Mouse (Mus musculus) hindbrain, embryonic 11.5 days (tissue): Measurements from ENCODE around the gene Barhl2. TPM values are rescaled to one million over a fixed set of nuclear protein-coding genes. Genes with fewer than 3 reads are reported as not detected.

Experiments
- ATAC-seq: fragments of 200-750 bp; cut with Nextera tagmentation; 2 replicates; pipeline ENCODE4 v1.8.0; 2017; ENCODE audit warnings: mild to moderate bottlenecking, moderate TSS enrichment, moderate library complexity; ENCODE audit not compliant: low FRiP score
- DNase-seq: peaks from one replicate; pipeline ENCODE4 v3.0.0-alpha.2; 2015; ENCODE audit warnings: low spot score
- H3K27ac ChIP-seq: fragments of 300-500 bp; sonication (generic); 2 replicates; pipeline ENCODE4 v1.5.1; 2014; ENCODE audit warnings: mild to moderate bottlenecking, low read depth, low read length
- H3K27me3 ChIP-seq: fragments of 300-500 bp; sonication (generic); 2 replicates; pipeline ENCODE4 v1.6.1; 2014; ENCODE audit warnings: mild to moderate bottlenecking, low read length, moderate library complexity, mixed read lengths; ENCODE audit not compliant: control insufficient read depth, insufficient read depth
- H3K36me3 ChIP-seq: fragments of 300-500 bp; sonication (generic); 2 replicates; pipeline ENCODE4 v1.6.1; 2014; ENCODE audit warnings: mild to moderate bottlenecking, low read length, moderate library complexity, mixed read lengths; ENCODE audit not compliant: control insufficient read depth, insufficient read depth
- H3K4me1 ChIP-seq: fragments of 300-500 bp; sonication (generic); replicated peaks from 2 replicates; pipeline ENCODE4 v1.6.1; 2014; ENCODE audit warnings: low read length, mixed read lengths; ENCODE audit not compliant: control insufficient read depth, insufficient read depth
- H3K4me2 ChIP-seq: fragments of 300-500 bp; sonication (generic); replicated peaks from 2 replicates; pipeline ENCODE4 v1.6.1; 2014; ENCODE audit warnings: mild to moderate bottlenecking, low read depth, low read length
- H3K4me3 ChIP-seq: fragments of 300-500 bp; sonication (generic); 2 replicates; pipeline ENCODE4 v1.5.1; 2014; ENCODE audit warnings: low read depth, low read length
- H3K9ac ChIP-seq: fragments of 300-500 bp; sonication (generic); 2 replicates; pipeline ENCODE4 v1.6.1; 2014; ENCODE audit warnings: low read depth, low read length
- H3K9me3 ChIP-seq: fragments of 300-500 bp; sonication (generic); 2 replicates; pipeline ENCODE4 v1.6.1; 2016; ENCODE audit warnings: low read length; ENCODE audit not compliant: control insufficient read depth
- WGBS: fragments of 180-500 bp; shearing (Covaris S2); extraction: QIAGEN DNeasy Blood & Tissue Kit; methylation state at CpG from one replicate; pipeline ENCODE4 v1.1.7; 2014; 5-methylcytosine and 5-hydroxymethylcytosine counted together
- polyA plus RNA-seq: library from polyadenylated mRNA; unstranded; fragments of >200 nt; fragmentation: Nextera tagmentation; extraction: Ambion mirVana; gene quantifications from 2 replicates; pipeline ENCODE4 v1.2.1, GENCODE M21; 2014

Gene Barhl2
- polyA plus RNA-seq, 1 experiment from 2014 or later, result 2.0 TPM

- peaks cover 3% of the 10 kb centered on the region; the same call in 1 of the 2 replicates for H3K4me1 ChIP-seq
- H3K4me3 ChIP-seq, result no peak overlapping the region
- H3K4me2 ChIP-seq, result no peak overlapping the region
- H3K36me3 ChIP-seq, result no peaks in the 10 kb centered on the region
- no peaks in the 10 kb centered on the region for H3K9me3 ChIP-seq
- H3K9ac ChIP-seq, result no peak overlapping the region
- ATAC-seq (no peak), DNase-seq (peak; percentile 55)
- peaks cover 93% of the 10 kb centered on the region for H3K27me3 ChIP-seq
- under 1% methylated on average over 24 of the region's 24 CpGs for WGBS
- H3K27ac ChIP-seq, result no peak overlapping the region
Observed at GRCm38 (mm10) chr5:106464336-106465128, 6.6 kb upstream of the Barhl2 start.

- H3K4me3 ChIP-seq, result no peak overlapping the region
- H3K9ac ChIP-seq, result no peak overlapping the region
- DNase-seq, result peak; percentile 66
- no peak overlapping the region for H3K27ac ChIP-seq
- under 1% methylated on average over 25 of the region's 25 CpGs for WGBS
- peaks cover 8% of the 10 kb centered on the region for H3K4me1 ChIP-seq
- no peak overlapping the region; the same call in 1 of the 2 replicates for H3K4me2 ChIP-seq
- peaks cover 93% of the 10 kb centered on the region for H3K27me3 ChIP-seq
- H3K36me3 ChIP-seq, result no peaks in the 10 kb centered on the region
- no peaks in the 10 kb centered on the region for H3K9me3 ChIP-seq
- ATAC-seq, result no peak
Observed at GRCm38 (mm10) chr5:106463661-106464191, 5.8 kb upstream of the Barhl2 start.

- Histone ChIP-seq H3K36me3 (no peaks in the 10 kb centered on the region), H3K27ac (no peak overlapping the region), H3K27me3 (peaks cover 92% of the 10 kb centered on the region), H3K4me2 (no peak overlapping the region), H3K4me3 (no peak overlapping the region), H3K4me1 (peaks cover 16% of the 10 kb centered on the region), H3K9me3 (no peaks in the 10 kb centered on the region), H3K9ac (no peak overlapping the region)
- ATAC-seq (no peak), DNase-seq (peak; percentile 81)
- 0% methylated on average over 4 of the region's 4 CpGs for WGBS
Observed at GRCm38 (mm10) chr5:106461913-106462312, 3.9 kb upstream of the Barhl2 start.

- Histone ChIP-seq H3K9me3 (no peaks in the 10 kb centered on the region), H3K27ac (no peak overlapping the region), H3K9ac (no peak overlapping the region), H3K4me1 (peaks cover 16% of the 10 kb centered on the region), H3K27me3 (peaks cover 90% of the 10 kb centered on the region), H3K4me2 (no peak overlapping the region), H3K36me3 (no peaks in the 10 kb centered on the region), H3K4me3 (no peak overlapping the region)
- DNase-seq (peak; percentile 29), ATAC-seq (no peak)
- WGBS, result 6% methylated on average over 3 of the region's 3 CpGs
Observed at GRCm38 (mm10) chr5:106461431-106461830, 3.5 kb upstream of the Barhl2 start.

- no peak overlapping the region for H3K4me3 ChIP-seq
Observed at GRCm38 (mm10) chr5:106460535-106460934, 2.6 kb upstream of the Barhl2 start.

GRCm38 (mm10) chr5:106460001-106460511 lies 2.1 kb upstream of the Barhl2 start:
- H3K4me2 ChIP-seq, result no peak overlapping the region

More at GRCm38 (mm10) chr5:106460535-106460934, 2.6 kb upstream of the Barhl2 start:
- WGBS, result 1% methylated on average over 17 of the region's 17 CpGs
- no peaks in the 10 kb centered on the region for H3K9me3 ChIP-seq
- no peak for ATAC-seq
- no peak overlapping the region for H3K4me2 ChIP-seq
- H3K27ac ChIP-seq, result no peak overlapping the region
- H3K9ac ChIP-seq, result no peak overlapping the region
- H3K4me1 ChIP-seq, result peaks cover 16% of the 10 kb centered on the region
- peaks cover 87% of the 10 kb centered on the region for H3K27me3 ChIP-seq
- peak; percentile 56 for DNase-seq
- no peaks in the 10 kb centered on the region for H3K36me3 ChIP-seq

GRCm38 (mm10) chr5:106459120-106459641 lies 1.2 kb upstream of the Barhl2 start:
- peak overlapping the region; percentile 51 for H3K4me3 ChIP-seq
- peak overlapping the region; percentile 97 for H3K4me2 ChIP-seq
- ATAC-seq (peak; percentile 8; the same call in 1 of the 2 replicates), DNase-seq (peak; percentile 60)
- H3K36me3 ChIP-seq, result no peaks in the 10 kb centered on the region
- no peaks in the 10 kb centered on the region for H3K9me3 ChIP-seq
- H3K9ac ChIP-seq, result peak overlapping the region; percentile 17; the same call in 1 of the 2 replicates
- peaks cover 16% of the 10 kb centered on the region for H3K4me1 ChIP-seq
- under 1% methylated on average over 31 of the region's 31 CpGs for WGBS
- no peak overlapping the region for H3K27ac ChIP-seq
- peaks cover 88% of the 10 kb centered on the region for H3K27me3 ChIP-seq

More at GRCm38 (mm10) chr5:106460001-106460511, 2.1 kb upstream of the Barhl2 start:
- Histone ChIP-seq H3K9me3 (no peaks in the 10 kb centered on the region), H3K9ac (no peak overlapping the region), H3K4me3 (no peak overlapping the region), H3K27me3 (peaks cover 88% of the 10 kb centered on the region), H3K36me3 (no peaks in the 10 kb centered on the region), H3K4me1 (peaks cover 16% of the 10 kb centered on the region), H3K27ac (no peak overlapping the region)
- DNase-seq, result peak; percentile 67
- no peak for ATAC-seq
- 2% methylated on average over 22 of the region's 22 CpGs for WGBS

GRCm38 (mm10) chr5:106458477-106459119 lies 632 bp upstream of the Barhl2 start:
- Histone ChIP-seq H3K4me2 (peak overlapping the region; percentile 97), H3K9ac (peak overlapping the region; percentile 37; the same call in 1 of the 2 replicates), H3K4me3 (peak overlapping the region; percentile 51), H3K27me3 (peaks cover 88% of the 10 kb centered on the region), H3K9me3 (no peaks in the 10 kb centered on the region), H3K27ac (no peak overlapping the region), H3K36me3 (no peaks in the 10 kb centered on the region), H3K4me1 (peaks cover 15% of the 10 kb centered on the region)
- ATAC-seq (peak; percentile 85), DNase-seq (peak; percentile 76)
- under 1% methylated on average over 53 of the region's 68 CpGs for WGBS
